Mouse (Mus musculus) retina, postnatal 7 days (tissue): ENCODE data around the gene Gm3854.

Source experiments
- DNase-seq: peaks from one replicate; pipeline ENCODE4 v3.0.0-alpha.2; 2012; ENCODE audit warnings: low read depth, low spot score

Gene Gm3854

GRCm38 (mm10) chr7:6386995-6387394 is 43.4 kb downstream of the Gm3854 start:
- DNase-seq = no peak

DNA sequence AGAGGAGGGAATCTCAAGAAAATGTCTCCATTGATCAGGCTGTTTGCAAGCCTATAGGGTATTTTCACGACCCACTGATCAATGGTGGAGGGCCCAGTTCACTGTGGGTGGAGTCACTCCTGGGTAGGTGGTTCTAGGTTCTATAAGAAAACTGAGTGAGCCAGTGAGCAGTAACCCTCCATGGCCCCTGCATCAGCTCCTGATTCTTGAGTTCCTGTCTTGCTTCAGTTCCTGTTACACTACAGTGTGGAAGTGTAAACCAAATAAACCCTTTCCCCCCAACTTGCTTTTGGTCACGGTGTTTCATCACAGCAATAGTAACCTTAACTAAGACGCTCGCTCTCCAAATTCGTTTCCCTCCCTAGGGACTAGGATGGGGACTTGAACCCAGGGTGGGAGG is 45.4 kb downstream of the Gm3854 start:
- no peak for DNase-seq

- DNase-seq = no peak
Measured at GRCm38 (mm10) chr7:6389449-6389848, 45.9 kb downstream of the Gm3854 start.

DNA sequence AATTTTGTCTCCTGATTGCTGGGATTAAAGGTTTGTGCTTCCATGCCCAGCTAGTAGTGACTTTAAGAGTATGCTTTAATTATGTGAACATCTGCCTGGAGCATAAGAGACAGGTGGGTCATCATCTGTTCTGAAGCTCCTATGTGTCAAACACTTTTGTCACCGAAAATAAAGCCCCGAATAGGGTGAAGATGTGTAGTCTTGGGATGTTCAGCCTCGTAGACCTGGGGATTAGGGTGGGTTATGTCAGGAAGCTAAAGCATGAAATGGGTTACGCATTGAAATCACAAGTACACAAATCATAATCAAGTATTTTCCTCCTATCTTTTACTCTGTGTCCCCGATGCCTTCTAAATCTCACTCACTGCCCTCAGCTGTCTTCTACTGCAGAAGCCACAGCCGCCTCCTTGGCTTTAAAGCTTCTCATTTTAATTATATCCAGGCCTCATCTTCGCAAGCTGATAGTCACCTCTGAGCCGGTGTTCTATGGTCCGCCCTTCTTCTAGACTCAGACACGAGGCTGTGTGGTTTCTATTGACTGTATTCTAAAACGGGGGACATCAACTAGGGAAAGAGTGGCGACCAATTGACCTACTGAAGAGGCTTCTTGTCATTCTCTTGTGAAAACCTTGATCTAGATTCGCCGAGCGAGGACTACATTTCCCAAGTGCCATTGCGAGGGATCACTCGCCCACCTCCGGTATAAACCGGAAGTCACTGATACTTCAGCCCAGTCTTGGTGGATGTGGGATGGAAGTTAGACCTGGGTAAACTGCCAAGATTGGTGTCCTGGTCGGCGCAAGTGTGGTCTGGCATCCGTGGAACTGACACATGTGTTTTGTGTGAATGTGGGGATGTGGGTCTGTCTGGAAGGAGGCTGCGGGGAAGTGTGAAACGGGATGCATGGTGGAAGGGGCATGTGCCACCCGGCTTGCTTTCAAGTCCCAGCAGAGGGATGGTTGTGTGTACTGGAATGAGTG is 54.7 kb downstream of the Gm3854 start, which contains the start of gene Smim17:
Gene Smim17 (plus strand): TSS at position 720 of the 980 bp plus-strand sequence.
- DNase-seq = peak; percentile 59
